Mouse (Mus musculus) hindbrain, postnatal 0 days (tissue): ENCODE measurements around the gene Tcl1. TPM values are rescaled to one million over a fixed set of nuclear protein-coding genes. Genes with fewer than 3 reads are reported as not detected.
A peak's percentile ranks its signal among the peaks of the same experiment; 100 is the strongest.
"Not testable (repeated sequence)": the region's sequence is repeated elsewhere in the genome, so short reads cannot be mapped to it uniquely, and the experiment has no call there.

Source experiments
- ATAC-seq: fragments of 200-750 bp; cut with Nextera tagmentation; 2 replicates; pipeline ENCODE4 v1.8.0; 2017; ENCODE audit warnings: mild to moderate bottlenecking, moderate TSS enrichment, moderate library complexity
- DNase-seq: peaks from one replicate; pipeline ENCODE4 v3.0.0-alpha.2; 2015; ENCODE audit warnings: low spot score
- H3K27ac ChIP-seq: fragments of 300-500 bp; sonication (generic); 2 replicates; pipeline ENCODE4 v1.5.1; 2014; ENCODE audit warnings: mild to moderate bottlenecking
- H3K27me3 ChIP-seq: fragments of 300-500 bp; sonication (generic); 2 replicates; pipeline ENCODE4 v1.6.1; 2014; ENCODE audit warnings: low read length, mixed read lengths; ENCODE audit not compliant: insufficient read depth
- H3K36me3 ChIP-seq: fragments of 300-500 bp; sonication (generic); 2 replicates; pipeline ENCODE4 v1.6.1; 2014; ENCODE audit warnings: low read length, mixed read lengths; ENCODE audit not compliant: insufficient read depth
- H3K4me1 ChIP-seq: fragments of 300-500 bp; sonication (generic); 2 replicates; pipeline ENCODE4 v1.6.1; 2014; ENCODE audit warnings: antibody characterized with exemption, low read length, mixed read lengths; ENCODE audit not compliant: insufficient read depth
- H3K4me2 ChIP-seq: fragments of 300-500 bp; sonication (generic); 2 replicates; pipeline ENCODE4 v1.6.1; 2014; ENCODE audit warnings: low read depth, mild to moderate bottlenecking, low read length, moderate library complexity, mixed read lengths
- H3K4me3 ChIP-seq: fragments of 300-500 bp; sonication (generic); 2 replicates; pipeline ENCODE4 v1.5.1; 2014; ENCODE audit warnings: low read length
- H3K9ac ChIP-seq: fragments of 300-500 bp; sonication (generic); replicated peaks from 2 replicates; pipeline ENCODE4 v1.6.1; 2014; ENCODE audit warnings: mild to moderate bottlenecking, low read length, moderate library complexity, mixed read lengths
- H3K9me3 ChIP-seq: fragments of 300-500 bp; sonication (generic); 2 replicates; pipeline ENCODE4 v1.6.1; 2016; ENCODE audit warnings: low read length, mixed read lengths
- CTCF ChIP-seq: IDR thresholded peaks from 2 replicates; pipeline ENCODE4 v1.5.1; 2016; ENCODE audit warnings: antibody characterized with exemption, control low read depth, low read depth
- WGBS: fragments of 180-500 bp; shearing (Covaris S2); extraction: QIAGEN DNeasy Blood & Tissue Kit; methylation state at CpG from one replicate; pipeline ENCODE4 v1.1.7; 2014; 5-methylcytosine and 5-hydroxymethylcytosine counted together
- polyA plus RNA-seq: library from polyadenylated mRNA; unstranded; fragments of >200 nt; fragmentation: Nextera tagmentation; extraction: Ambion mirVana; gene quantifications from 2 replicates; pipeline ENCODE4 v1.2.1, GENCODE M21; 2015
- total RNA-seq: library from RNA; depleted of rRNA; stranded (reverse); fragments of >200 nt; gene quantifications from 2 replicates; pipeline ENCODE4 v1.2.3, GENCODE M21; 2014; rRNA removed

Tcl1 gene
- total and polyA plus RNA-seq, 2 experiments from 2014 or later: not detected

- H3K9ac ChIP-seq, DNase-seq: not testable (repeated sequence)
- 28% methylated on average over 2 of the region's 2 CpGs for WGBS
Measured at GRCm38 (mm10) chr12:105174318-105174717, 48.3 kb downstream of the Tcl1 start.

GRCm38 (mm10) chr12:105173366-105173765, 49.2 kb downstream of the Tcl1 start:
- Histone ChIP-seq H3K9me3 (no peaks in the 10 kb centered on the region), H3K4me2 (no peak overlapping the region), H3K4me3 (no peak overlapping the region), H3K27me3 (no peaks in the 10 kb centered on the region), H3K27ac (no peak overlapping the region), H3K4me1 (no peaks in the 10 kb centered on the region), H3K36me3 (no peaks in the 10 kb centered on the region), H3K9ac (no peak overlapping the region)
- WGBS: 90% methylated on average over 2 of the region's 2 CpGs
- TF ChIP-seq CTCF: no peak
- no peak for DNase-seq
- ATAC-seq: no peak

More at GRCm38 (mm10) chr12:105174318-105174717, 48.3 kb downstream of the Tcl1 start:
- H3K4me3 ChIP-seq, ATAC-seq, H3K9me3 ChIP-seq, H3K4me1 ChIP-seq, H3K4me2 ChIP-seq, H3K27me3 ChIP-seq, H3K27ac ChIP-seq, H3K36me3 ChIP-seq: not testable (repeated sequence)
- TF ChIP-seq CTCF: peak; percentile 42

Other genes with a start within 250 kb of the Tcl1 start
- 1.4 TPM in 2 replicates for gene Syne3, start 213.0 kb downstream of the Tcl1 start, total RNA-seq
- 0.66 and 0.98 TPM in 2 replicates for gene Syne3, start 213.0 kb downstream of the Tcl1 start, polyA plus RNA-seq
- 28.6 and 43.1 TPM in 2 replicates for gene Glrx5, start 190.1 kb downstream of the Tcl1 start, total RNA-seq
- 195 and 199 TPM in 2 replicates for gene Glrx5, start 190.1 kb downstream of the Tcl1 start, polyA plus RNA-seq
- gene Tcl1b2, start 76.8 kb downstream of the Tcl1 start, total RNA-seq: not detected in 2 replicates
- gene Tcl1b2, start 76.8 kb downstream of the Tcl1 start, polyA plus RNA-seq: not detected in 2 replicates
- gene Tcl1b1, start 63.1 kb downstream of the Tcl1 start, total RNA-seq: not detected in 2 replicates
- gene Tcl1b1, start 63.1 kb downstream of the Tcl1 start, polyA plus RNA-seq: not detected in 2 replicates
- not detected in 2 replicates for gene Tcl1b5, start 46.4 kb downstream of the Tcl1 start, total RNA-seq
- gene Tcl1b5, start 46.4 kb downstream of the Tcl1 start, polyA plus RNA-seq: not detected in 2 replicates
- gene Tcl1b3, start 31.8 kb downstream of the Tcl1 start, total RNA-seq: not detected in 2 replicates
- not detected in 2 replicates for gene Tcl1b3, start 31.8 kb downstream of the Tcl1 start, polyA plus RNA-seq
- gene Tcl1b4, start 20.8 kb downstream of the Tcl1 start, total RNA-seq: not detected in 2 replicates
- gene Tcl1b4, start 20.8 kb downstream of the Tcl1 start, polyA plus RNA-seq: not detected in 2 replicates
- 29.5 and 29.6 TPM in 2 replicates for gene Tunar, start 111.1 kb upstream of the Tcl1 start, total RNA-seq
- gene Tunar, start 111.1 kb upstream of the Tcl1 start, polyA plus RNA-seq: 13.8 and 18.3 TPM in 2 replicates
- 140 TPM in 2 replicates for gene D430019H16Rik, start 231.1 kb upstream of the Tcl1 start, total RNA-seq
- 8.6 and 8.9 TPM in 2 replicates for gene D430019H16Rik, start 231.1 kb upstream of the Tcl1 start, polyA plus RNA-seq